Mouse (Mus musculus): Measurements from ENCODE around the gene Galnt10.

DNA sequence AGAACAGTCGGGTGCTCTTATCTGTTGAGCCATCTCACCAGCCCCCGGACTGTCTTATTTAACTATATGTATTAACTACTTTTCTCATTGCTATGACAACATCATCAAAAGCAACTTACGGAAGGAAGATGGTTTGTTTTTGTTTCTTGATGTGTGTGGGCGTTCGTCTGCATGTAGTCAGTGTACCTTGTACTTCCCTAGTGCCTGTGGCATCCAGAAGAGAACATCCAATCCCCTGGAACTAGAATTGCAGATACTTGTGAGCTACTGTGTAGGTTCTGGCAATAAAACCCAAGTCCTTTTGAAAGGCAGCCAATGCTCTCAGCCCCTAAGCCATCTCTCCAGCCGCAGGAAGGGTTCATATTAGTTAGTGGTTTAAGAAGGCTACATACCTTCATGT, 72.8 kb downstream of the Galnt10 start:
- TF ChIP-seq POLR2A (IDR thresholded peaks at IDR 0.05; ENCODE audit: low read depth, low read length) (no peak), CTCF (IDR thresholded peaks at IDR 0.05; ENCODE audit: extremely low read depth, insufficient read length, insufficient replicate concordance, low read depth, low read length) (no peak)
